ENCODE assay signal across 18 mouse cellular contexts in the genomic region with DNA sequence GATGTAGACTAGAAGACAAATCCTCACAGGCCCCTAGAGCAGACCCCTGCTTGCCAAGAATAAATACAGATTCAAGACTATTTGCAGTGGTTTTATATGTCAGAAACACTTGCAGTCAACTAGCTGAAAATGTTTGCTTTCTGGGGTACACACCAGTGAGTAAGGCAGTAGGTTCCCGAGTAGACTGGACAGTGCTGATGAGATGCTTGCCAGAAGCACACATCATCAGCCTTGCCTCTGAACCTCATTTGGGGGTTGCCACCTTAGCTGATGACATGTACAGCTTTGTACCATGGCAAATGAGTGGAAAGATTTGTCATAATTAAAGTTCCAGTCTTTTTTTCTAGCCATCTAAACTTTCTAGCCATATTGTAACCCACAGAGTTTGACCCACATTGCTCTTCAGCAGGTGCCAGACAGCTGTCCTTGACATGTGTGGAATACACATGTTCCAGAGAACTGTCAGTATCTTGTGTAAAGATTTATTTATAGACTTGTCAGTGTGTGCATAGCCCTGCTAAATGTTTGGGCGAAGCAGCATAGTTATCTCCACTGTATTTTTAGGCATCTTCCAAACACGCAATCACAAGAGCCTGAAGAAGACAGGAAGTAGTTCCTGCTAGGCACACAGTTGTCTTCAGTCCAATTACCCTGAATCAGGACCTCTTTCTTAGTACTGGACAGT.
DNase-seq lines count a peak whose midpoint lies in the region; ATAC-seq and TF ChIP-seq lines count a peak whose summit lies in the region.
"Had no signal": no experiment of that assay in that cellular context is flagged by ENCODE, and none has a peak within 500 bp of the region (broad histone marks: within the 10 kb centered on the region; RNA-seq: fewer than 3 reads in every experiment).

No protein-coding gene starts in this region.

- 89% methylated on average over 3 of the region's 3 CpGs for WGBS in midbrain, embryonic 12.5 days
- 69% methylated on average over 3 of the region's 3 CpGs for WGBS in midbrain, postnatal 0 days
- WGBS in heart, embryonic 10.5 days, result 34% methylated on average over 3 of the region's 3 CpGs
- WGBS in heart, embryonic 14.5 days, result 20% methylated on average over 3 of the region's 3 CpGs
- WGBS in midbrain, embryonic 16.5 days, result 78% methylated on average over 3 of the region's 3 CpGs
- 56% methylated on average over 3 of the region's 3 CpGs for WGBS in liver, postnatal 0 days (ENCODE audit: insufficient replicate concordance)
- WGBS in forebrain, embryonic 10.5 days, result 93% methylated on average over 3 of the region's 3 CpGs

- no peaks in the 10 kb centered on the region for H3K4me1 ChIP-seq in midbrain, embryonic 12.5 days
- 0 out of 2 replicates have a peak, but pooled peaks cover 4% of the 10 kb centered on the region for H3K4me1 ChIP-seq in midbrain, postnatal 0 days (ENCODE audit: insufficient read depth, low read length)
- peaks cover 9% of the 10 kb centered on the region; the same call in 1 of the 2 replicates for H3K4me1 ChIP-seq in heart, embryonic 10.5 days
- H3K4me1 ChIP-seq in heart, embryonic 14.5 days (ENCODE audit: control insufficient read depth in 2 of 2, insufficient read depth in 2 of 2, low read length in 2 of 2), result peaks cover 2 to 5% of the 10 kb centered on the region in 2 experiments; a peak in 3 of 4 replicates
- peaks cover 4% of the 10 kb centered on the region; the same call in 1 of the 2 replicates for H3K4me1 ChIP-seq in midbrain, embryonic 16.5 days (ENCODE audit: control insufficient read depth, insufficient read depth, low read length)
- H3K4me1 ChIP-seq in liver, postnatal 0 days (ENCODE audit: insufficient read depth), result no peaks in the 10 kb centered on the region
- no peaks in the 10 kb centered on the region for H3K4me1 ChIP-seq in forebrain, embryonic 10.5 days
- H3K4me1 ChIP-seq: embryonic facial prominence, embryonic 12.5 days; forebrain, embryonic 15.5 days; neural tube, embryonic 15.5 days had no signal

- H3K4me3 ChIP-seq in midbrain, embryonic 12.5 days, result no peak overlapping the region
- H3K4me3 ChIP-seq in midbrain, postnatal 0 days (ENCODE audit: low read depth, low read length), result no peak overlapping the region
- no peak overlapping the region for H3K4me3 ChIP-seq in heart, embryonic 10.5 days
- no peak overlapping the region for H3K4me3 ChIP-seq in heart, embryonic 14.5 days (ENCODE audit: control insufficient read depth in 1 of 2, insufficient read depth in 1 of 2, low read depth in 1 of 2, low read length in 2 of 2)
- H3K4me3 ChIP-seq in midbrain, embryonic 16.5 days (ENCODE audit: low read depth, low read length), result no peak overlapping the region
- no peak overlapping the region for H3K4me3 ChIP-seq in liver, postnatal 0 days (ENCODE audit: low read depth, low read length)
- H3K4me3 ChIP-seq in forebrain, embryonic 10.5 days, result no peak overlapping the region
- H3K4me3 ChIP-seq: embryonic facial prominence, embryonic 12.5 days; forebrain, embryonic 15.5 days; neural tube, embryonic 15.5 days had no signal

- no peaks in the 10 kb centered on the region for H3K36me3 ChIP-seq in midbrain, embryonic 12.5 days
- no peaks in the 10 kb centered on the region for H3K36me3 ChIP-seq in midbrain, postnatal 0 days (ENCODE audit: insufficient read depth, low read length)
- no peaks in the 10 kb centered on the region for H3K36me3 ChIP-seq in heart, embryonic 10.5 days
- H3K36me3 ChIP-seq in heart, embryonic 14.5 days (ENCODE audit: control insufficient read depth, insufficient read depth, low read length), result no peaks in the 10 kb centered on the region
- no peaks in the 10 kb centered on the region for H3K36me3 ChIP-seq in midbrain, embryonic 16.5 days (ENCODE audit: control insufficient read depth, insufficient read depth, low read length)
- H3K36me3 ChIP-seq in liver, postnatal 0 days (replicated peaks; ENCODE audit: insufficient read depth, low read length), result no peaks in the 10 kb centered on the region
- H3K36me3 ChIP-seq in forebrain, embryonic 10.5 days (replicated peaks), result no peaks in the 10 kb centered on the region
- H3K36me3 ChIP-seq: embryonic facial prominence, embryonic 12.5 days; forebrain, embryonic 15.5 days; neural tube, embryonic 15.5 days had no signal

- no peak for TF ChIP-seq EP300 in liver, postnatal 0 days (IDR thresholded peaks at IDR 0.05; ENCODE audit: low read depth)

- no peak overlapping the region for H3K4me2 ChIP-seq in midbrain, embryonic 12.5 days (replicated peaks)
- no peak overlapping the region for H3K4me2 ChIP-seq in midbrain, postnatal 0 days (ENCODE audit: low read depth, low read length, poor library complexity, severe bottlenecking)
- H3K4me2 ChIP-seq in heart, embryonic 14.5 days (ENCODE audit: low read length), result no peak overlapping the region
- H3K4me2 ChIP-seq in midbrain, embryonic 16.5 days (ENCODE audit: low read length), result no peak overlapping the region
- H3K4me2 ChIP-seq in liver, postnatal 0 days (ENCODE audit: low read depth, low read length), result no peak overlapping the region
- H3K4me2 ChIP-seq: embryonic facial prominence, embryonic 12.5 days; forebrain, embryonic 15.5 days; neural tube, embryonic 15.5 days had no signal

- no peaks in the 10 kb centered on the region for H3K27me3 ChIP-seq in midbrain, embryonic 12.5 days
- H3K27me3 ChIP-seq in midbrain, postnatal 0 days (ENCODE audit: insufficient read depth, low read length), result no peaks in the 10 kb centered on the region
- no peaks in the 10 kb centered on the region for H3K27me3 ChIP-seq in heart, embryonic 10.5 days (ENCODE audit: insufficient read depth, poor library complexity, severe bottlenecking)
- H3K27me3 ChIP-seq in heart, embryonic 14.5 days (ENCODE audit: control insufficient read depth, insufficient read depth, low read length), result no peaks in the 10 kb centered on the region
- no peaks in the 10 kb centered on the region for H3K27me3 ChIP-seq in midbrain, embryonic 16.5 days (ENCODE audit: control insufficient read depth, insufficient read depth, low read depth, low read length)
- no peaks in the 10 kb centered on the region for H3K27me3 ChIP-seq in liver, postnatal 0 days (ENCODE audit: insufficient read depth, low read length)
- H3K27me3 ChIP-seq in forebrain, embryonic 10.5 days (ENCODE audit: poor library complexity, severe bottlenecking), result no peaks in the 10 kb centered on the region
- H3K27me3 ChIP-seq: embryonic facial prominence, embryonic 12.5 days; forebrain, embryonic 15.5 days; neural tube, embryonic 15.5 days had no signal

- no peaks in the 10 kb centered on the region for H3K9me3 ChIP-seq in midbrain, embryonic 12.5 days
- no peaks in the 10 kb centered on the region for H3K9me3 ChIP-seq in midbrain, postnatal 0 days (ENCODE audit: low read length)
- H3K9me3 ChIP-seq in heart, embryonic 10.5 days, result no peaks in the 10 kb centered on the region
- no peaks in the 10 kb centered on the region for H3K9me3 ChIP-seq in heart, embryonic 14.5 days (ENCODE audit: control insufficient read depth, low read length)
- H3K9me3 ChIP-seq in midbrain, embryonic 16.5 days (replicated peaks; ENCODE audit: control insufficient read depth, low read length, poor library complexity, severe bottlenecking), result no peaks in the 10 kb centered on the region
- H3K9me3 ChIP-seq in liver, postnatal 0 days (ENCODE audit: low read length), result no peaks in the 10 kb centered on the region
- H3K9me3 ChIP-seq in forebrain, embryonic 10.5 days, result no peaks in the 10 kb centered on the region
- H3K9me3 ChIP-seq: embryonic facial prominence, embryonic 12.5 days; forebrain, embryonic 15.5 days; neural tube, embryonic 15.5 days had no signal

- DNase-seq in midbrain, postnatal 0 days (ENCODE audit: low spot score), result no peak
- DNase-seq in heart, embryonic 10.5 days (ENCODE audit: low spot score), result no peak
- DNase-seq in liver, postnatal 0 days, result no peak
- no peak for DNase-seq in forebrain, embryonic 10.5 days (ENCODE audit: extremely low spot score, low spot score)
- DNase-seq: cerebellum, adult 9-11 months; kidney, adult 18-20 months; kidney, postnatal 10 days; layer of hippocampus, postnatal 36 days; liver; lung, postnatal 36 days; right cerebral cortex, postnatal 25 days; thymus, adult 18-20 months had no signal

- no peak for TF ChIP-seq CTCF in midbrain, postnatal 0 days (IDR thresholded peaks at IDR 0.05)
- TF ChIP-seq CTCF in liver, postnatal 0 days (IDR thresholded peaks at IDR 0.05; ENCODE audit: low read depth), result no peak

- H3K9ac ChIP-seq in midbrain, embryonic 12.5 days (replicated peaks), result no peak overlapping the region
- H3K9ac ChIP-seq in midbrain, postnatal 0 days (replicated peaks; ENCODE audit: low read length, poor library complexity, severe bottlenecking), result no peak overlapping the region
- no peak overlapping the region for H3K9ac ChIP-seq in heart, embryonic 14.5 days (ENCODE audit: low read length)
- H3K9ac ChIP-seq in midbrain, embryonic 16.5 days (ENCODE audit: low read depth, low read length), result no peak overlapping the region
- H3K9ac ChIP-seq in liver, postnatal 0 days (replicated peaks), result no peak overlapping the region
- H3K9ac ChIP-seq: embryonic facial prominence, embryonic 12.5 days; forebrain, embryonic 15.5 days; neural tube, embryonic 15.5 days had no signal

- peak; percentile 48; the same call in 1 of the 2 replicates for ATAC-seq in midbrain, embryonic 12.5 days (ENCODE audit: low FRiP score, low read depth)
- no peak for ATAC-seq in midbrain, postnatal 0 days (ENCODE audit: low FRiP score)
- peak; percentile 59 for ATAC-seq in heart, embryonic 14.5 days (ENCODE audit: insufficient number of reproducible peaks, insufficient read depth, low FRiP score, low read depth)
- ATAC-seq in midbrain, embryonic 16.5 days, result 0 out of 2 replicates have a peak, but pooled peaks have one; percentile 28
- ATAC-seq in liver, postnatal 0 days, result no peak
- ATAC-seq: forebrain, embryonic 15.5 days had no signal

- H3K27ac ChIP-seq in midbrain, embryonic 12.5 days (replicated peaks), result no peak overlapping the region
- H3K27ac ChIP-seq in midbrain, postnatal 0 days (ENCODE audit: low read depth, low read length), result no peak overlapping the region
- peak overlapping the region; percentile 56; the same call in 1 of the 2 replicates for H3K27ac ChIP-seq in heart, embryonic 10.5 days
- H3K27ac ChIP-seq in heart, embryonic 14.5 days (replicated peaks in 1 of 2; ENCODE audit: control insufficient read depth in 1 of 2, insufficient read depth in 1 of 2, low read depth in 2 of 2, low read length in 2 of 2), result peak overlapping the region; percentile 76 to 79
- H3K27ac ChIP-seq in midbrain, embryonic 16.5 days (ENCODE audit: low read length), result peak overlapping the region; percentile 42; the same call in 1 of the 2 replicates
- H3K27ac ChIP-seq in liver, postnatal 0 days (ENCODE audit: low read depth), result no peak overlapping the region
- no peak overlapping the region for H3K27ac ChIP-seq in forebrain, embryonic 10.5 days
- H3K27ac ChIP-seq: embryonic facial prominence, embryonic 12.5 days; forebrain, embryonic 15.5 days; neural tube, embryonic 15.5 days had no signal

Comparison
In these comparisons a context has a peak if more than half of its experiments do, and no peak if none do; other contexts are left out.
1. ATAC-seq: peak in midbrain, embryonic 12.5 days (single experiment), heart, embryonic 14.5 days (single experiment) and midbrain, embryonic 16.5 days (single experiment); none in midbrain, postnatal 0 days (single experiment) and liver, postnatal 0 days (single experiment).
2. H3K27ac ChIP-seq: peak in heart, embryonic 10.5 days (single experiment), heart, embryonic 14.5 days (2 of 2) and midbrain, embryonic 16.5 days (single experiment); none in midbrain, embryonic 12.5 days (single experiment), midbrain, postnatal 0 days (single experiment), liver, postnatal 0 days (single experiment) and forebrain, embryonic 10.5 days (single experiment).